Mouse (Mus musculus) left cerebral cortex, postnatal 14 days (tissue): Measurements from ENCODE around the gene Kif16b. TPM values are rescaled to one million over a fixed set of nuclear protein-coding genes. Genes with fewer than 3 reads are reported as not detected.

Source experiments
- DNase-seq, 2 experiments: peaks; one replicate each; pipeline ENCODE4 v3.0.0; 2021 to 2022; ENCODE audit warnings: low spot score in 2 of 2, mixed read lengths in 1 of 2
- intact Hi-C: fragments of 180-260 bp; cut with DNase I; formaldehyde crosslinking; loops from one replicate; pipeline ENCODE4 v1.15.1; 2025
- total RNA-seq, 2 experiments: library from RNA; stranded (reverse); gene quantifications; 2 replicates each; pipeline ENCODE4 v1.2.3; 2021

Kif16b gene
- total RNA-seq, 2 experiments from 2014 or later = 8.7 to 9.7 TPM

GRCm38 (mm10) chr2:142759192-142759591 is 142.1 kb downstream of the Kif16b start:
- DNase-seq = no peak
- intact Hi-C loops = no loop called here

- DNase-seq = no peak
- intact Hi-C loops = no loop called here
These were observed 143.1 kb downstream of the Kif16b start for GRCm38 (mm10) chr2:142758091-142758765.

- intact Hi-C loops = no loop called here
These were observed 162.0 kb downstream of the Kif16b start for GRCm38 (mm10) chr2:142739338-142739737.

GRCm38 (mm10) chr2:142738488-142738887 is 162.8 kb downstream of the Kif16b start:
- intact Hi-C loops = no loop called here
- DNase-seq = no peak

More at GRCm38 (mm10) chr2:142739338-142739737, 162.0 kb downstream of the Kif16b start:
- no peak for DNase-seq

GRCm38 (mm10) chr2:142735691-142736090 is 165.6 kb downstream of the Kif16b start:
- intact Hi-C loops = no loop called here
- DNase-seq = no peak

- no peak for DNase-seq
- intact Hi-C loops = no loop called here
These were observed 167.3 kb downstream of the Kif16b start for GRCm38 (mm10) chr2:142734046-142734445.

GRCm38 (mm10) chr2:142732370-142732769 is 169.0 kb downstream of the Kif16b start:
- intact Hi-C loops = no loop called here
- peak in 1 of 2 experiments; percentile 25 for DNase-seq

GRCm38 (mm10) chr2:142731778-142732092 is 169.6 kb downstream of the Kif16b start:
- DNase-seq = peak; percentile 85 to 87
- intact Hi-C loops = no loop called here

GRCm38 (mm10) chr2:142731016-142731777 is 170.1 kb downstream of the Kif16b start:
- peak in 1 of 2 experiments; percentile 32 for DNase-seq
- intact Hi-C loops = no loop called here

GRCm38 (mm10) chr2:142724215-142725001 is 176.9 kb downstream of the Kif16b start:
- no peak for DNase-seq
- intact Hi-C loops = no loop called here

GRCm38 (mm10) chr2:142720174-142720573 is 181.2 kb downstream of the Kif16b start:
- intact Hi-C loops = no loop called here

GRCm38 (mm10) chr2:142718998-142719397 is 182.3 kb downstream of the Kif16b start:
- DNase-seq = no peak
- intact Hi-C loops = no loop called here

More at GRCm38 (mm10) chr2:142720174-142720573, 181.2 kb downstream of the Kif16b start:
- DNase-seq = no peak

GRCm38 (mm10) chr2:142717591-142717990 is 183.7 kb downstream of the Kif16b start:
- no peak for DNase-seq
- intact Hi-C loops = no loop called here

GRCm38 (mm10) chr2:142715912-142716260 is 185.4 kb downstream of the Kif16b start:
- no peak for DNase-seq
- intact Hi-C loops = no loop called here

GRCm38 (mm10) chr2:142715186-142715911 is 186.0 kb downstream of the Kif16b start:
- intact Hi-C loops = no loop called here

GRCm38 (mm10) chr2:142712727-142713126 is 188.6 kb downstream of the Kif16b start:
- no peak for DNase-seq
- intact Hi-C loops = no loop called here

More at GRCm38 (mm10) chr2:142715186-142715911, 186.0 kb downstream of the Kif16b start:
- DNase-seq = no peak

- intact Hi-C loops = no loop called here
- DNase-seq = no peak
These were observed 192.0 kb downstream of the Kif16b start for GRCm38 (mm10) chr2:142709326-142709725.

GRCm38 (mm10) chr2:142700689-142701088 is 200.6 kb downstream of the Kif16b start:
- DNase-seq = peak; percentile 28 to 33
- intact Hi-C loops = no loop called here

GRCm38 (mm10) chr2:142698650-142699049 is 202.7 kb downstream of the Kif16b start:
- intact Hi-C loops = no loop called here
- DNase-seq = peak; percentile 22 to 48
